Mouse (Mus musculus) lung, postnatal 0 days (tissue): ENCODE data around the gene Dtnbp1.

Experiments
- CTCF ChIP-seq: IDR thresholded peaks from 2 replicates; pipeline ENCODE4 v1.5.1; 2016; ENCODE audit warnings: antibody characterized with exemption, mild to moderate bottlenecking
- EP300 ChIP-seq: IDR thresholded peaks from 2 replicates; pipeline ENCODE4 v1.6.1; 2016; ENCODE audit warnings: antibody characterized with exemption, mild to moderate bottlenecking, control low read depth

- TF ChIP-seq CTCF (no peak), EP300 (no peak)
Observed at GRCm38 (mm10) chr13:45032484-45032883, 30.5 kb upstream of the Dtnbp1 start.
